Mouse (Mus musculus): Measurements from ENCODE around the gene Tnfaip3. TPM values are rescaled to one million over a fixed set of nuclear protein-coding genes. Genes with fewer than 3 reads are reported as not detected.

Tnfaip3 gene
- polyA plus RNA-seq, 1 experiment from 2014 or later = 1.9 TPM

DNA sequence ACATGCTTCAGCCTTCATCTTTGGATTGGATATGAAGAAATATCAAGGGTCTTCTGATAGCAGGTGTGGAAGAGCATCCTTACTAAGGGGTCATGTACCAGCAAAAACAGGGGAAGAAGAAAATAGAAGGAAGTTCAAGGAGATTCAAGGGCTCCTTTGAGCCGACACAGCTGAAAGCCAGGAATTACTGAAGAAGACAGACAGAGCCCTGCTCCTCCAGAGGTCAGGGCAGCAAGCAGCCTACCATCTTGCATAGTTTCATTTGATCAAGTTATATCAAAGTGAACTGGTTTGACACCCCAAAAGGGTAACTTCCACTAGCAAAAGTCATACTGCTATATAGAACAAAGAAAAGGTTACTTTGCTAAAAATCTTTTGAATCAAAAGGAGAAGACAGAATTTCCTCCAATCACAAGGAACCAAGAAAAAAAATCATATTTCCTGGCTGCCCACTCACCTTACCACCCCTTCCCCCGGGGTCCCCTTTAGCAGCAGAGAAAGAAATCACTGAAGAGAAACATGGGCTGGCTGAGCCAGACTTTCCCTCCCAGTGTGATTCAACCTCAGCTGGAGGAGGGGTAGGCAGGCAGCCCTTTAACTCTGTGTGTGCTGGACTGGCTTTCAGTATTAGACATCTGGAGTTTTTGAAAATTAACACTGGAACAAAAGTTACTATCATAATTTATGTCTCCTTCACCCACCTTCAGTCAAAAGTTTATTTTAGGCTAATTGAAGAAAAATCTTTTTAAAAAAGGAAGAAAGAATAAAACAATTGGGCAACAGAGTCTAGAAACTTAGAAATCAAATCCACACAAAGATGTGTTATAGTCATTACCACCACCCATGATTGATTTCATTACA, 28.2 kb downstream of the Tnfaip3 start:
- H3K27ac ChIP-seq = no peak overlapping the region
- no peak for ATAC-seq (ENCODE audit: low FRiP score, low read depth)
- no peaks in the 10 kb centered on the region for H3K36me3 ChIP-seq
- 31% methylated on average over 2 of the region's 2 CpGs for WGBS
- no peaks in the 10 kb centered on the region for H3K9me3 ChIP-seq
- no peak overlapping the region for H3K4me3 ChIP-seq
- H3K4me2 ChIP-seq (replicated peaks) = no peak overlapping the region
- H3K27me3 ChIP-seq (replicated peaks) = no peaks in the 10 kb centered on the region
- no peaks in the 10 kb centered on the region for H3K4me1 ChIP-seq
- H3K9ac ChIP-seq = no peak overlapping the region

DNA sequence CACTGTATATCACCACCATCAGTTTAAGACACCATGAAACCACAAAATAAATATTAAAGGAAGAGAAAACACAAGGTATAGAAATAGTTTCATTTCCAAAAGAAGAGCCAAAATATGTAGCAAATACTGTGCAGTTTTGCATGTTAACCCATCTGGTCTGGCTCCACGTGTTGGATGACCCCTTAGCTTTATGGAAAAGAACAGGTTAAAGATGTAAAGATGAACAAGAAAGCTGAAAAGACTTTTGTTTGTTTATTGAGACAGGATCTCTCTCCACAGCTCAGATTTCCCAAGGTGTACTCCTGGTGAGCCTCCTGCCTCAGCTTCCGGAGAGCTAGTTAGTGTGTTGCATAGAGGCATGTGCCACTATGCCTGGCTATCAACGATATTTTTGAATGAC, 29.9 kb downstream of the Tnfaip3 start:
- Histone ChIP-seq H3K4me2 (replicated peaks) (no peak overlapping the region), H3K36me3 (no peaks in the 10 kb centered on the region), H3K9ac (no peak overlapping the region), H3K27me3 (replicated peaks) (no peaks in the 10 kb centered on the region), H3K4me3 (no peak overlapping the region), H3K9me3 (no peaks in the 10 kb centered on the region), H3K4me1 (no peaks in the 10 kb centered on the region), H3K27ac (no peak overlapping the region)
- 86% methylated on average over 3 of the region's 3 CpGs for WGBS
- ATAC-seq (ENCODE audit: low FRiP score, low read depth) = no peak

DNA sequence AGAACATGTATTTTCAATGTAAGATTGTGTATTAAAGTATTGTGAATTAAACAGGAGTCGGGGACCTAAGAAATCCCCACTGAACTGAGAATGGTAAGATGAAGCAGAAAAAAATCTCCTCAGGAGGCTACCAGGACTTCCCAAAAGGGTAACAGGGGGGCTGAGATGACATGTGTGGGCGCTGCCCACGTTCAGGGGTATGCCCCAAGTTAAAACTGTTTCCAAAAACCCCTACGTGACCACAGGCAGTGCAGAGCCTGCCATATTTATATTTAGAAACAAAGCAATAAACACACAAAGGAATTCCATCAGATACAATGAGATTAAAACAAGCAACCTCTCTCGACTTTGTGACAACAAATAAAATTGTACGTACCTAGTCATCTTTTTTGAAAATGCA, 31.9 kb downstream of the Tnfaip3 start:
- Histone ChIP-seq H3K4me2 (replicated peaks) (no peak overlapping the region), H3K4me3 (no peak overlapping the region), H3K27ac (no peak overlapping the region), H3K36me3 (no peaks in the 10 kb centered on the region), H3K9me3 (no peaks in the 10 kb centered on the region), H3K9ac (no peak overlapping the region), H3K27me3 (replicated peaks) (no peaks in the 10 kb centered on the region), H3K4me1 (no peaks in the 10 kb centered on the region)
- no peak for ATAC-seq (ENCODE audit: low FRiP score, low read depth)
- 81% methylated on average over 6 of the region's 6 CpGs for WGBS

DNA sequence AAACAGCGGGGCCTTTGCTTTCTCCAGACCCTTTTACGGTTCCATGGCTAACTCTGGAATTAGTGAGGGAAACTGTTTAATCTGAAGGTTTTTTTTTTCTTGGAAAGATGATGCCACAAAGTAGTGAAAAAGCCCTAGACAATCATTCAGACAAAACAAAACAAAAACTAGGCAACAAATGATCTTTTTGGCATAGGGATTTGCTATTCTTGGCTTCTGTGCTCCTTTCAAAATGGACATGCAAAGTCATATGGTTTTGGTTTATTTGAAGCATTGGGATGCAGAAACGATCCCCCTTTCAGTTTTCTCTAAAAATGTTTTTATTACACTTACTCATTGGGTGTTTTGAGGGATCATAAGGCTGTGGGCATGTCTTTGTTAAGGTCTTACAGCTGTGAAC, 41.0 kb downstream of the Tnfaip3 start:
- Histone ChIP-seq H3K27ac (no peak overlapping the region), H3K27me3 (replicated peaks) (no peaks in the 10 kb centered on the region), H3K9ac (no peak overlapping the region), H3K9me3 (no peaks in the 10 kb centered on the region), H3K4me2 (replicated peaks) (no peak overlapping the region), H3K36me3 (no peaks in the 10 kb centered on the region), H3K4me3 (no peak overlapping the region), H3K4me1 (no peaks in the 10 kb centered on the region)
- ATAC-seq (ENCODE audit: low FRiP score, low read depth) = no peak
- WGBS = 84% methylated on average over 3 of the region's 3 CpGs

GRCm38 (mm10) chr10:18966893-18967292, 48.6 kb downstream of the Tnfaip3 start:
- Histone ChIP-seq H3K27ac (no peak overlapping the region), H3K4me3 (no peak overlapping the region), H3K9me3 (no peaks in the 10 kb centered on the region), H3K27me3 (replicated peaks) (no peaks in the 10 kb centered on the region), H3K4me2 (replicated peaks) (no peak overlapping the region), H3K9ac (no peak overlapping the region), H3K36me3 (no peaks in the 10 kb centered on the region), H3K4me1 (no peaks in the 10 kb centered on the region)
- WGBS = 93% methylated on average over 10 of the region's 10 CpGs
- no peak for ATAC-seq (ENCODE audit: low FRiP score, low read depth)

GRCm38 (mm10) chr10:18965601-18966000, 49.9 kb downstream of the Tnfaip3 start:
- no peaks in the 10 kb centered on the region for H3K9me3 ChIP-seq
- no peaks in the 10 kb centered on the region for H3K4me1 ChIP-seq
- H3K27ac ChIP-seq = no peak overlapping the region
- no peak for ATAC-seq (ENCODE audit: low FRiP score, low read depth)
- no peaks in the 10 kb centered on the region for H3K36me3 ChIP-seq
- H3K4me2 ChIP-seq (replicated peaks) = no peak overlapping the region
- no peak overlapping the region for H3K4me3 ChIP-seq
- WGBS = 84% methylated on average over 4 of the region's 4 CpGs
- no peak overlapping the region for H3K9ac ChIP-seq
- H3K27me3 ChIP-seq (replicated peaks) = no peaks in the 10 kb centered on the region

DNA sequence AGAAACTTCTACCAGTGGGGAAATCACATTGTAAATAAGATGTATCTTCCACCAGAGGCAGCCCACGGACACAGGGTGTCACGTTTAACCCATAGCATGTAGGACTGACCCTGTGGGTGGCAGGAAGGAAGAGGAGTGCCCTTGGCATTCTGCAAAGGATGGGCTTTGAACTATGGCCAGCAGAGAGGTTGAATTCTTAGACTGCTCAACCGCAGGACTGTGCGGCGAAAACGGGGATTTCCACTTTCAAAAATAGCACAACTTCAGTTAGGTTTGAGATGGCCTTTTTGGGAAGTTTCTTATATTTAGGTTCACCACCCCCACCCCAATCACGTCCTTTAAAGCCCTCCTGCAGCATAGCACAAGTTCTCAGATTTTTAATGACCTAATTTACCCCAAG, 50.6 kb downstream of the Tnfaip3 start:
- Histone ChIP-seq H3K4me1 (no peaks in the 10 kb centered on the region), H3K9ac (no peak overlapping the region), H3K27ac (no peak overlapping the region), H3K4me3 (no peak overlapping the region), H3K9me3 (no peaks in the 10 kb centered on the region), H3K27me3 (replicated peaks) (no peaks in the 10 kb centered on the region), H3K36me3 (no peaks in the 10 kb centered on the region), H3K4me2 (replicated peaks) (no peak overlapping the region)
- no peak for ATAC-seq (ENCODE audit: low FRiP score, low read depth)
- 80% methylated on average over 7 of the region's 7 CpGs for WGBS

DNA sequence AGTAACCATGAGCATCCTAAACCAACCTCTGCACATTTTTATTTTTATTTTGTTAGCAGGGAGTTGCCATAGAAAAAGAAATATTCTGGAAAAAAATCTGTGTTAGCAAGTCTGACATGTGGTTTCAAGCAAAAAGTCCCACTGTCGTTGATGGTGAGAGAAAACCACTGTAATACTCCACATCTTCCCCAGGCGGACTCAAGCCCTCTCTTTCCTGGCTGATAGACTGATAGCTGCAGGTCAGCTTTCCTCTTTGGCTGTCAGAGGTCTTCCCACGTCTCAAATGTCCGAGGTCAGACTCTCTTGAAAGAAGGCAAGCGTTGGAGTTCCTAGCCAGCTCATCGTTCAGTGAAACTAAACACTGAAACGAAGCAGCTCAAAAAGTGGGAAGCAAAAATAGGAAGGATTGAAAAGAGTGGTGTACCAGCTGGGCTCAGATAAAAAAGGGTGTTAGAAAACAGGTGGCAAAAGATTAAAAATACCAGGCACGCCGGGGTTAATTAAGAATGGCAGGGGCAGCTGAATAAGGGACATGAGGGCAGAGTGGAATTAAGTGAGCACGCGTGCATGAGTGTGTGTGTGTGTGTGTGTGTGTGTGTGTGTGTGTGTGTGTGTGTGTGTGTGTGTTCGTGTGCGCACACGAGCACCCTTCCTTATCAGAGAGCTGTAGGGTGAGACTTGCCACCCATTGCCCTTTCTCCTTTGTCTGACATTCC, 55.5 kb downstream of the Tnfaip3 start:
- H3K9me3 ChIP-seq = no peaks in the 10 kb centered on the region
- H3K4me1 ChIP-seq = no peaks in the 10 kb centered on the region
- H3K4me2 ChIP-seq (replicated peaks) = no peak overlapping the region
- no peaks in the 10 kb centered on the region for H3K36me3 ChIP-seq
- no peak overlapping the region for H3K9ac ChIP-seq
- 75% methylated on average over 14 of the region's 14 CpGs for WGBS
- no peak overlapping the region for H3K27ac ChIP-seq
- H3K27me3 ChIP-seq (replicated peaks) = no peaks in the 10 kb centered on the region
- no peak overlapping the region for H3K4me3 ChIP-seq
- no peak for ATAC-seq (ENCODE audit: low FRiP score, low read depth)

- Histone ChIP-seq H3K4me3 (no peak overlapping the region), H3K27ac (no peak overlapping the region), H3K9ac (no peak overlapping the region), H3K9me3 (no peaks in the 10 kb centered on the region), H3K4me2 (replicated peaks) (no peak overlapping the region), H3K4me1 (no peaks in the 10 kb centered on the region), H3K27me3 (replicated peaks) (no peaks in the 10 kb centered on the region), H3K36me3 (no peaks in the 10 kb centered on the region)
- WGBS = 27% methylated on average over 1 of the region's 1 CpGs
- no peak for ATAC-seq (ENCODE audit: low FRiP score, low read depth)
Observed at GRCm38 (mm10) chr10:18953706-18954071, 61.8 kb downstream of the Tnfaip3 start.

- Histone ChIP-seq H3K9me3 (no peaks in the 10 kb centered on the region), H3K4me3 (no peak overlapping the region), H3K9ac (no peak overlapping the region), H3K4me1 (no peaks in the 10 kb centered on the region), H3K27me3 (replicated peaks) (no peaks in the 10 kb centered on the region), H3K36me3 (no peaks in the 10 kb centered on the region), H3K4me2 (replicated peaks) (no peak overlapping the region), H3K27ac (no peak overlapping the region)
- ATAC-seq (ENCODE audit: low FRiP score, low read depth) = no peak
Observed at GRCm38 (mm10) chr10:18953011-18953705, 62.3 kb downstream of the Tnfaip3 start.
